Mouse (Mus musculus): ENCODE data around the gene Plcxd2. TPM values are rescaled to one million over a fixed set of nuclear protein-coding genes. Genes with fewer than 3 reads are reported as not detected.
A peak's percentile ranks its signal among the peaks of the same experiment; 100 is the strongest.

Plcxd2 gene
- polyA plus RNA-seq, 1 experiment from 2014 or later, result 1.4 TPM

GRCm38 (mm10) chr16:45984610-45985606 lies 25.1 kb downstream of the Plcxd2 start:
- Histone ChIP-seq H3K4me1 (no peaks in the 10 kb centered on the region), H3K4me2 (replicated peaks) (no peak overlapping the region), H3K9me3 (replicated peaks) (no peaks in the 10 kb centered on the region), H3K9ac (no peak overlapping the region), H3K4me3 (replicated peaks) (no peak overlapping the region), H3K27ac (replicated peaks) (no peak overlapping the region), H3K27me3 (no peaks in the 10 kb centered on the region), H3K36me3 (no peaks in the 10 kb centered on the region)
- ATAC-seq (ENCODE audit: insufficient number of reproducible peaks, low FRiP score, low TSS enrichment, low read depth), result peak; percentile 70; the same call in 1 of the 2 replicates
- WGBS, result 67% methylated on average over 4 of the region's 4 CpGs

- ATAC-seq (ENCODE audit: insufficient number of reproducible peaks, low FRiP score, low TSS enrichment, low read depth), result no peak
- H3K9ac ChIP-seq, result no peak overlapping the region
- 80% methylated on average over 1 of the region's 1 CpGs for WGBS
- H3K36me3 ChIP-seq, result no peaks in the 10 kb centered on the region
- H3K4me2 ChIP-seq (replicated peaks), result no peak overlapping the region
- H3K27ac ChIP-seq (replicated peaks), result no peak overlapping the region
- no peaks in the 10 kb centered on the region for H3K27me3 ChIP-seq
- no peaks in the 10 kb centered on the region for H3K9me3 ChIP-seq (replicated peaks)
- H3K4me3 ChIP-seq (replicated peaks), result no peak overlapping the region
- no peaks in the 10 kb centered on the region for H3K4me1 ChIP-seq
Measured at GRCm38 (mm10) chr16:45976251-45976650, 33.8 kb downstream of the Plcxd2 start.

GRCm38 (mm10) chr16:45973959-45974686 lies 35.9 kb downstream of the Plcxd2 start:
- 44% methylated on average over 9 of the region's 9 CpGs for WGBS
- no peak overlapping the region for H3K9ac ChIP-seq
- ATAC-seq (ENCODE audit: insufficient number of reproducible peaks, low FRiP score, low TSS enrichment, low read depth), result no peak
- H3K4me1 ChIP-seq, result no peaks in the 10 kb centered on the region
- no peaks in the 10 kb centered on the region for H3K9me3 ChIP-seq (replicated peaks)
- no peak overlapping the region for H3K4me2 ChIP-seq (replicated peaks)
- H3K36me3 ChIP-seq, result no peaks in the 10 kb centered on the region
- no peak overlapping the region for H3K27ac ChIP-seq (replicated peaks)
- H3K4me3 ChIP-seq (replicated peaks), result no peak overlapping the region
- no peaks in the 10 kb centered on the region for H3K27me3 ChIP-seq

GRCm38 (mm10) chr16:45970187-45970586 lies 39.8 kb downstream of the Plcxd2 start:
- no peak for ATAC-seq (ENCODE audit: insufficient number of reproducible peaks, low FRiP score, low TSS enrichment, low read depth)
- Histone ChIP-seq H3K4me2 (replicated peaks) (no peak overlapping the region), H3K36me3 (no peaks in the 10 kb centered on the region), H3K27ac (replicated peaks) (no peak overlapping the region), H3K4me3 (replicated peaks) (no peak overlapping the region), H3K9ac (no peak overlapping the region), H3K9me3 (replicated peaks) (no peaks in the 10 kb centered on the region), H3K4me1 (no peaks in the 10 kb centered on the region), H3K27me3 (no peaks in the 10 kb centered on the region)
- WGBS, result 89% methylated on average over 2 of the region's 2 CpGs

DNA sequence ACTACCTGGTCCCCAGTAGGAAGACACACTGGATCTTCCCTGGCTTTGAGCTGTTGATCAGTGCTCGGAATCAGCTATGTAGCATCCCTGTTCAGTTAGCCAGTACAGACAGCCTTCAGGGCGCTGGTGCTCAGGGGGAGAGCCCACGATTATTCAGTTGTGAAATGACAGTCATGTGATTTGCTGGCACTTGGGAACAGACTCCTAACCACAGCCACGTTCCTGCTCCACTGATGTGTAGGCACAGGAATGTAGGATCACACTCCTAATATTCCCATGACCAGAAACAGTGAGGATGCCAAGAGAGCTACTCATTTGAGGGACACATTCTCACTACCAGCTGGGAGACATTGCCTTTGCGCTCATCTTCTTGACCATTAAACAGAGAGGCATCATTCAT lies 41.3 kb downstream of the Plcxd2 start:
- no peak for ATAC-seq (ENCODE audit: insufficient number of reproducible peaks, low FRiP score, low TSS enrichment, low read depth)
- no peaks in the 10 kb centered on the region for H3K9me3 ChIP-seq (replicated peaks)
- H3K4me2 ChIP-seq (replicated peaks), result no peak overlapping the region
- WGBS, result 52% methylated on average over 5 of the region's 5 CpGs
- no peak overlapping the region for H3K9ac ChIP-seq
- H3K27me3 ChIP-seq, result no peaks in the 10 kb centered on the region
- H3K36me3 ChIP-seq, result no peaks in the 10 kb centered on the region
- H3K27ac ChIP-seq (replicated peaks), result no peak overlapping the region
- H3K4me1 ChIP-seq, result no peaks in the 10 kb centered on the region
- H3K4me3 ChIP-seq (replicated peaks), result no peak overlapping the region

DNA sequence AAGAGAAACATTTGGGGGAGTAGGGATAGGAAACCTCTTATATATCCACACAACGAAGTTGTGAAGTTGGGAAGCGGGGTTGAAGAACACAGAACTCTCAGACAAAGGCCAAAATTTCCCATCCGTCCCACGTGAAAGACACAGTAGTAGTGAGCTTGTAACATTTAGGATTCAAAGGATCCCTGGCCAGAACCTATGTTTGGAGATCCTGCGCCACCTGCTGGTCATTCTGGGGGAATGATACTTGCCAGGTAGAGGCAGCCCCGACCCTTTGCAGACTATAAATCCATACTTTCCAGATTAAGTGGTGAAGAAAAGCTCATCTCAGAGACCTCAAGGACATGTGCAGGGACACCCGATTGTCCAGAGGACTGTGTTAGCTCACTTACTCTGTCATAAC lies 42.5 kb downstream of the Plcxd2 start:
- no peak overlapping the region for H3K4me2 ChIP-seq (replicated peaks)
- 6% methylated on average over 7 of the region's 7 CpGs for WGBS
- H3K27me3 ChIP-seq, result no peaks in the 10 kb centered on the region
- H3K9me3 ChIP-seq (replicated peaks), result no peaks in the 10 kb centered on the region
- no peak overlapping the region for H3K4me3 ChIP-seq (replicated peaks)
- H3K36me3 ChIP-seq, result no peaks in the 10 kb centered on the region
- 0 out of 2 replicates have a peak, but pooled peaks have one; percentile 64 for ATAC-seq (ENCODE audit: insufficient number of reproducible peaks, low FRiP score, low TSS enrichment, low read depth)
- H3K4me1 ChIP-seq, result no peaks in the 10 kb centered on the region
- no peak overlapping the region for H3K9ac ChIP-seq
- no peak overlapping the region for H3K27ac ChIP-seq (replicated peaks)

DNA sequence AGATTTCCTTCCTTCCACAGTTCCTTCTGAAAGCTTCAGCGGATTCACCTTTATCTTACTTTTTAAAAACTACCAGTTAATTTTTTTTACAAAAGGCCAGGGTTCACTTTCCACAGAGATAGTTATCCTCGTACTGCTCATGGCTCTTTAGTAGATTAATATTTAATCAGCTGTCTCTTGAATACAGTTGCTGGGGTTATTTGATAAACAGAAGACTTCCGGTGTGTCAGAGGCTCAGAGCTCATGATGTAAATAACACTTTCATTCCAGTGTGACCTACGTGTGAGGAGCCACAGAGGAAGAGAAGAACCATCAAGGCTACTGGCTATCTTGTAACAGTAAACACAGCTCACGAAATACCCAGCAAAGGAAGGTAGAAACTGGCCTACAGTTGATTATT lies 43.4 kb downstream of the Plcxd2 start:
- no peaks in the 10 kb centered on the region for H3K36me3 ChIP-seq
- H3K9ac ChIP-seq, result no peak overlapping the region
- no peaks in the 10 kb centered on the region for H3K27me3 ChIP-seq
- no peaks in the 10 kb centered on the region for H3K4me1 ChIP-seq
- H3K27ac ChIP-seq (replicated peaks), result no peak overlapping the region
- ATAC-seq (ENCODE audit: insufficient number of reproducible peaks, low FRiP score, low TSS enrichment, low read depth), result no peak
- 84% methylated on average over 5 of the region's 5 CpGs for WGBS
- no peak overlapping the region for H3K4me2 ChIP-seq (replicated peaks)
- H3K9me3 ChIP-seq (replicated peaks), result no peaks in the 10 kb centered on the region
- no peak overlapping the region for H3K4me3 ChIP-seq (replicated peaks)

DNA sequence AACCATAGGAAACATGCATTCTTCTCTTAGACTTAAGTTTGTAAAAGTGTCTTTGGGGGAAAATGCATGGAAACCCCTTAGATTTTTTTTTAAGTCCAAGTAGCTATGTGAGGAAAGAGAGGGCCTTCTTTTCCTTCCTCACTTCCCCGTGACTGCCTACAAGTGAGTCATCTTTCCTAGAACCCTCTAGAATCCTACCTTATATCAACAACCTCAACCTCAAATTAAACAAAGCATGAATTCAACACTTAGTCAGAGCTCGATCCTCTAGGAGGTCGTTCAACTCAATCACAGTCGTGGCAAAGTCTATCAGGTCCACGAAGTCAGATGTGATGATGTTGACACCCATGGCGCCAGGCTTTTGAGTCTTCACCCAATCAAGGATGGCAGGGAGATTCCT lies 45.2 kb downstream of the Plcxd2 start:
- Histone ChIP-seq H3K4me3 (replicated peaks) (no peak overlapping the region), H3K9me3 (replicated peaks) (no peaks in the 10 kb centered on the region), H3K4me1 (no peaks in the 10 kb centered on the region), H3K27me3 (no peaks in the 10 kb centered on the region), H3K27ac (replicated peaks) (no peak overlapping the region), H3K36me3 (no peaks in the 10 kb centered on the region), H3K9ac (no peak overlapping the region), H3K4me2 (replicated peaks) (no peak overlapping the region)
- 88% methylated on average over 6 of the region's 6 CpGs for WGBS
- ATAC-seq (ENCODE audit: insufficient number of reproducible peaks, low FRiP score, low TSS enrichment, low read depth), result no peak

GRCm38 (mm10) chr16:45963837-45964236 lies 46.2 kb downstream of the Plcxd2 start:
- 84% methylated on average over 8 of the region's 8 CpGs for WGBS
- H3K9me3 ChIP-seq (replicated peaks), result no peaks in the 10 kb centered on the region
- H3K9ac ChIP-seq, result no peak overlapping the region
- no peak overlapping the region for H3K4me2 ChIP-seq (replicated peaks)
- no peaks in the 10 kb centered on the region for H3K27me3 ChIP-seq
- H3K4me3 ChIP-seq (replicated peaks), result no peak overlapping the region
- no peak for ATAC-seq (ENCODE audit: insufficient number of reproducible peaks, low FRiP score, low TSS enrichment, low read depth)
- no peaks in the 10 kb centered on the region for H3K4me1 ChIP-seq
- no peaks in the 10 kb centered on the region for H3K36me3 ChIP-seq
- H3K27ac ChIP-seq (replicated peaks), result no peak overlapping the region

GRCm38 (mm10) chr16:45963088-45963487 lies 46.9 kb downstream of the Plcxd2 start:
- ATAC-seq (ENCODE audit: insufficient number of reproducible peaks, low FRiP score, low TSS enrichment, low read depth), result no peak
- WGBS, result 29% methylated on average over 5 of the region's 5 CpGs
- Histone ChIP-seq H3K27me3 (no peaks in the 10 kb centered on the region), H3K4me2 (replicated peaks) (no peak overlapping the region), H3K27ac (replicated peaks) (no peak overlapping the region), H3K9ac (no peak overlapping the region), H3K4me3 (replicated peaks) (no peak overlapping the region), H3K36me3 (no peaks in the 10 kb centered on the region), H3K9me3 (replicated peaks) (no peaks in the 10 kb centered on the region), H3K4me1 (no peaks in the 10 kb centered on the region)

DNA sequence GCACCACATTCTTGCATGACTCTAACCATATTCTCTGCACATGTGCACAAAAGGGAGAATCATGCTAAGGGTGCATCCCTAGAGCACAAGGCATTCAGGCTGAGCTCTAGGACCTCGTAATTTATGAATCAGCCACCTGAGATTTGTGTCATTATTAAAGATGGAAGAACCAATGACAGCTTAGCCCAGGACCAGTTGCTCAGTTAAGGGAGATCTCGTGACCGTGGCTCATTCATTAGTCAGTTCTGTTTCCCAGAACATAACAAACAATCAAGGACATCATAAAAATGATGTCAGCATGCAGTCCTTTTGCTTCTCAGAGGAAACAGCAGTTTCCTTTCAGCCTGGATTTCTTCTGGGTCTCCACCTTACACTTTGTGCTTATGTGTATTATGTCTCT lies 49.0 kb downstream of the Plcxd2 start:
- H3K36me3 ChIP-seq, result no peaks in the 10 kb centered on the region
- H3K27me3 ChIP-seq, result no peaks in the 10 kb centered on the region
- no peak overlapping the region for H3K4me2 ChIP-seq (replicated peaks)
- no peak overlapping the region for H3K4me3 ChIP-seq (replicated peaks)
- no peak for ATAC-seq (ENCODE audit: insufficient number of reproducible peaks, low FRiP score, low TSS enrichment, low read depth)
- no peaks in the 10 kb centered on the region for H3K9me3 ChIP-seq (replicated peaks)
- no peaks in the 10 kb centered on the region for H3K4me1 ChIP-seq
- no peak overlapping the region for H3K27ac ChIP-seq (replicated peaks)
- H3K9ac ChIP-seq, result no peak overlapping the region
- whole genome bisulfite sequencing, result 66% methylated on average over 3 of the region's 3 CpGs

Data from embryonic facial prominence, embryonic 15.5 days (tissue).